Mouse (Mus musculus): Measurements from ENCODE around the gene Uqcr10.
"Not testable (repeated sequence)": the region's sequence is repeated elsewhere in the genome, so short reads cannot be mapped to it uniquely, and the experiment has no call there.

The Uqcr10 gene

DNA sequence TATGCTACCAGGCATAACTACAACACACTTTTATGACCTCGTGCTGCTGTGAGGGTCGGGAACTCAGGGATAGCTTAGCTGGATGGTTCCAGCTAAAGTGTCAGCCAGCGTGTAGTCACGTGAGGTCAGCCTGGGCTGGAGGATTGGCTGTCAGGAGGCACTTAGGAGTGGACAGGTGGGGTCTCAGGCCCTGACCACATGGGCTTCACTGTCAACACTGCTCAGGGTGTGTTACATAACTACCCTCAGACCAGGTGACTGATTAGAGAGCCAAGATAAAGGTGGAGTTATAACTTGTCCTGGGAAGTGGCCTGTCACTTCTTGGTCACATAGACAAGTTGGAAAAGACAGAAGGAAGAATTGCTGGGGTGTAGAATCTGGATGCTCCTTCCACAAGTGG lies 11.5 kb upstream of the Uqcr10 start:
- no peak for DNase-seq (ENCODE audit: low spot score)

DNA sequence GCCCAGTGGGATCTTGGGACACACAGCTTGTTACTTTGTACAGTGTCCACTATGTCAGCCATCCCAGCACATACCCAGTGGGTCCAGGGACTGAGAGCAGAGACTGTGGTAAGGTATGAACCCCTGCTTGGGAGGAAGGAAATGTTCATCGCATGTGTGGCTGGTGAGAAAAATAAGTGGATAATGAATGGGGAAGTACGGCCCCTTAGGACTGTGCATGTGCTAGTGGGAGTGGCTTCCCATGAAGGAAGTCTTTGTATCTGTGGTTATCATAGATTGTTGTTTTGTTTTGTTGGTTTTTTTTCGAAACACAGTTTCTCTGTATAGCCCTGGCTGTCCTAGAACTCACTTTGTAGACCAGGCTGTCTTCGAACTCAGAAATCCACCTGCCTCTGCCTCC lies 10.6 kb upstream of the Uqcr10 start:
- DNase-seq (ENCODE audit: low spot score), result no peak

GRCm38 (mm10) chr11:4712822-4713221 lies 8.7 kb upstream of the Uqcr10 start:
- no peak for DNase-seq (ENCODE audit: low spot score)

DNA sequence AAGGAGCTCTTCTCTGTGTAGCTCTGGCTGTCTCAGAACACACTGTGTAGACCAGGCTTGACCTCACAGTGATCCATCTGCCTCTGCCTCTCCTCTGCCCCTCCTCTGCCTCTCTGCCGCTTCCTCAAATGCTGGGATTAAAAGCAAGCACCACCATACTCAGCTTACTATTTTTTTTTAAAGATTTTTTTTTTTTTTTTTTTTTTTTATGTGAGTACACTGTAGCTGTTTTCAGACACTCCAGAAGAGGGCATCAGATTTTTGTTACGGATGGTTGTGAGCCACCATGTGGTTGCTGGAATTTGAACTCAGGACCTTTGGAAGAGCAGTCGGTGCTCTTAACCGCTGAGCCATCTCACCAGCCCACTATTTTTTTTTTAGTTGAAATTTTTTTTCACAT lies 6.0 kb upstream of the Uqcr10 start:
- DNase-seq (ENCODE audit: low spot score), result not testable (repeated sequence)

- no peak for DNase-seq (ENCODE audit: low spot score)
Observed at GRCm38 (mm10) chr11:4705178-4705577, 1.0 kb upstream of the Uqcr10 start.

DNA sequence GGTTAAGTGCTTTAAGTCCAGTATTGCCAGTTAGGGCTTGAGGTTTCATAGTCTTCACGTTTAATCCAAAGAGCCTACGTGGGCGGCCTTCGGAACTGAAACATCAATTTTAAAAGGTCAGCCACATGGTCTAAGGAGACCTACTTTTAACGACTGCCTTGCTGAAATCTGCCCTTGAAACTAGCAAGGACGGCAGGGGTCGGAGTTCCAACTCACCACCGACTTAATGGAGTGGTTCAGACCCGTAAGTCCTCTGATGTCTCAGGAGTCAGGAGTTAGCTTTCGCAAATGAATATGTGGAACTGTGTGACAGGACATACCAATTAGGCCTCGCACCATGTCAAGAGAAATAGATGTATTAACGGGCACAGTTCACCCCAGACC lies 462 bp downstream of the Uqcr10 start:
- DNase-seq (ENCODE audit: low spot score), result no peak

- no peak for DNase-seq (ENCODE audit: low spot score)
Observed at GRCm38 (mm10) chr11:4700726-4701125, 3.4 kb downstream of the Uqcr10 start.

DNA sequence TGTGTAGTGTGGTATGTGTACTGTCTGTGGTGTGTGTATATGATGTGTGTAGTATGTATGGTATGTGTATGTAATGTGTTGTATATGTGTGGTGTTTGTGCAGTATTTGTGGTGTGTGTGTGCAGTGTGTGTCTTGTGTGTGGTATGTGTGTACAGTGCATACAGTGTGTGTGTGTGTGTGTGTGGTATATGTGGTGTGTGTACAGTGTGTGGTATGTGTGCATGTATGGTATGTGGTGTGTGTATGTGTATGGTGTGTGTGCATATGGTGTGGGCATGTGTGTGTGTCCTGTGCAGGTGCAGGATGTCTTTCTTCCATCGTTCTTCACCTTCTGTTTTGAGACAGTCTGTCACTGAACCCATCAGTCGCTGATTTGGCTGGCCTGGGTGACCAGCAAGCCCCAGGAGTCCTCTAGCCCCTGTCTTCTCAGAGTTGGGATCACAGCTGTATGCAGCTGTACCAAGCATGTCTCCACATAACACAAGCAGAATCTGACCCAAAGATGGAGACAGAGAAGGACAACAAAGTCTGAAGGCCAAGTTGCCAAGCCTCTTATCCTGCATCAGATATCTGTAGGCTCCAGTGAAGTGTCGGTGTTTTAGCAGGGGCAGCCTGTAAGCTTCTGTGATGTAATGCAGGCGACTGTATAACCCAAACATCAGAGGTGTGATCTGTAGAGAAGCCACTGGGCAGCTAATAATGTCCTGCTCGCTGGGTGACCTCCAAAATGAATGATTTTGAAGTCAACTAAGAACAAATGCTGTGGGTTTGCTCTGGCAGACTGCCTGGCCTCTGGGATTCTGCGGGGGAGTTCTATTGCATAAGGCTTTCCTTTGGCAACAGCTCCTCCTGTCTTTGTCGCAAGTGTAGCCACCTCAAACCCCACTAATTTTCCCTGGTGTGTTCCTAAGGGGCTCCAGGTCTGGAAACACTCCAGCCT lies 6.8 kb downstream of the Uqcr10 start:
- DNase-seq (ENCODE audit: low spot score), result no peak

DNA sequence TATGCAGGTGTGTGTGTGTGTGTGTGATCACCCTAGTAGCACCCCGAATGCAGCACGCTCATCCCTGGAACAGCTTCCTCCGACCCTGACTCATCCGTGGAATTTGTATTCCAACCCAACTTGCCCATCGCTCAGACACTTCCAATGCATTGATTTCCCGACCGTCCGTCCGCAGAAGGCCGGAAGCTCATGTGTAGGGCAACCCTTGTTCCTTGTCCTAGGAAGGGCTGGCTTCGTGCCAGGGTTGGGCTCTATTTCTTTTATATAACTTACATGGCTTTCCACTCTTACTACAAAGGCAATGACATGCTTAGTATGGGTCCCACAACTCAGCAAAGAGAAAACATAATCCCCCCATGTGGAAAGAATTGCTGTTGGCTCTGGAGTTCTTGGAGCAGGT lies 12.0 kb downstream of the Uqcr10 start:
- DNase-seq (ENCODE audit: low spot score), result no peak

DNA sequence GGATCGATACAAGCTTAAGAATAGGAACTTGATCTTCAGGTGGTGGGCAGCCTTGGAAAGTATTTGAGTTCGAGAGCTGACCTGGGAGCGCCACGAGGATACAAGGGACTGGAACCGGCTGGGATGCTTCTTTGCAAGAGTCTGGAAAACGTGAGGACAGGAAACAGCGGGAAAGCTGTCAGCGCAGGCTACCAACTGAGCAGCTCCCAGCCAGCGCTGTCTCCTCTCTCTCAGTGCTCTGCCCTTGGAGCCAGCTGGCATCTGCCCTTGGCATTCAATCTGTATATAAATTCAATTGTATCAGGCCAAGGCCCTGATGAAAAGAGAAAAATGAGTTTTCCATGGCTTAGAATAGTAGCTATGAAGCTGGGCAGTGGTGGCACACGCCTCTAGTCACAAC lies 12.9 kb downstream of the Uqcr10 start:
- no peak for DNase-seq (ENCODE audit: low spot score)

DNA sequence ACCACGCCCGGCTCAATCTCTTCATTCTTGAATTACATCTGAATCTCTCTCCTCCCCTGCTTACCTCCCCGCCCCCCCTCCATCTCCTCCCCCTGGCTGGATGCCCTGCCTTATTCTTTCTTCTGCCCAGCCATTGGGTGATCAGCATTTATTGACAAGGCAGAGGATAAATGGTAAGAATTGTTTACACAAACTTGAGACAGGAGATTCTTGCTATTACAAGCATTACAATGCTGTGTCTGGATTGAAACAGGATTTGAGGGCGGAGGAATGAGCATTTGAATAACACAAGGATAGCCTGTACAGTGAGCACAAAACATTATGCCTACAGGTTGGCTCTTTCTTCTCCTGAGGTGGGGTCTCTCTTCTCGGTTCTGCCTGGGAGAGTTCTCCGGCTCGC lies 13.8 kb downstream of the Uqcr10 start:
- DNase-seq (ENCODE audit: low spot score), result no peak

DNA sequence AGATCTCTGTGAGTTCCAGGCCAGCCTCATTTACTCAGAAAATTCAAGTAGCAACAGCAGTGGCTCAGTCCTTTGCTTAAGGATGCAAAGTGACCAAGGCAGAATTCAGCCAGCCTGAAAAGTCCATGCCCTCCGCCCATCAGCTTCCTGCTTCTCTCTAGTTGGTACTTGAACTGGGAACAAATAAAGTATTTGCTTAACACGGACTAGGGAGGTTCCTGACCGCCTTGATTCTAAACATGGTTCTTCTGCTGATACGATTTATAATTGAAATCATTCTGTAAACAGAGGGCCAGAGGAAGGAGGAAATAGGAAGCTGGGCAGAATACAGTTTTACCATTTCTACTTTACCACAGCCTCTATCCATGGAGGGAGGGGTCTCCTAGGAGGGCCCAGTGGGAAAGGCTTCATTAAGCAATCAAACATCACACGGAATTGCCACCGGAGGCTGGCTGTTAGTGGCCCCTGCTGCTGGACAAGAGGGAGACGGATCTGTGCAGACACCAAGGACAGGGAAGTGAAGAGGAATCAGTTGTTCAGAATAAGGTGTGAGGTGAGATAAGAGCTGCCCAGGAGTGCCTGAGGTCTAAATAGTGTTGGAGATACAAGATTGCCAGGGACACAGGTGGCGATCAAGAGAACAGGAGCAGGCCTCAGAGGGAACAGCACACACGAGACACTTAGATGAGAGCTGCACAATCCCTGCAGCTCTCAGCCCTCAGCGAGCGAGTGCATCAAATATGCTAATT lies 15.3 kb downstream of the Uqcr10 start:
- DNase-seq (ENCODE audit: low spot score), result no peak

GRCm38 (mm10) chr11:4687874-4688273 lies 16.3 kb downstream of the Uqcr10 start:
- no peak for DNase-seq (ENCODE audit: low spot score)

- no peak for DNase-seq (ENCODE audit: low spot score)
Observed at GRCm38 (mm10) chr11:4687027-4687426, 17.1 kb downstream of the Uqcr10 start.

DNA sequence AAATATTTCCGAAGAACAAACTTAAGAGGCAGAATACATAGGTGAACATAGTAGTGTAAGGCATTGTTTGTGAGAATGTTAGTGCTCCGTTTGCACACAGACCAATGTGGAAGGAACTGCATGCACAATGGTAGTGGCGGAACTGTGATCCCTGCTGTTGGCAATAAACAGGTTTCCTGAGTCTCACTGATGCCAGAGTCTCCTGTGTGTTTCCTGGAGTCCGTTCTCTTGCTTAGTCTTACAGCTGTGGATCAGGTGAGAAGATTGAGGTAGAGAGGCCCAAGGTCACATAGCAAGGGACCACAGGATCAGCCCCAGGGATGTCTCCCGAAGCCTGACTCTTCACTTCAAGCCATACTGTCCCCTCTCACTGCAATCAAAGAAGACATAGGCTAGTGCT lies 18.6 kb downstream of the Uqcr10 start:
- DNase-seq (ENCODE audit: low spot score), result no peak

DNA sequence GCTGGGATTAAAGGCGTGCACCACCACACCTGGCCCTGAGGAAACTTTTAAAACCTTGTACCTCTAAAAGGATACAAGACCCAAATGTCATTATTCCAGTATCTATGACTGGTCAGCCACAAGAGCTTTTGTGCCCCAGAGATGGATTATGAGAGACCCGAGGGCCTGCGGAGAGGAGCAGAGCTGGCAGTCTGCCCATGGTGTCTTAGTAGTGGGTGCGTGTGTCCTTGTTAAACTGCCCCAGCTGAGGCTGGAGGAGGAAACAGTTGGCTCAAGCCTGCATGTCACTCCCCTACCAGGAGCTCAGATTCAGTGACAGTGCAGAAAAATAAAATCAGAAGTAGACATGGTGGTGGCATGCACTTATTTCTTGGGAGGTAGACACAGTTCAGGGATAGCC lies 19.1 kb downstream of the Uqcr10 start:
- no peak for DNase-seq (ENCODE audit: low spot score)

- no peak for DNase-seq (ENCODE audit: low spot score)
Observed at GRCm38 (mm10) chr11:4684186-4684585, 20.0 kb downstream of the Uqcr10 start.

- DNase-seq (ENCODE audit: low spot score), result no peak
Observed at GRCm38 (mm10) chr11:4683516-4683915, 20.6 kb downstream of the Uqcr10 start.

GRCm38 (mm10) chr11:4680126-4680525 lies 24.0 kb downstream of the Uqcr10 start:
- DNase-seq (ENCODE audit: low spot score), result no peak

DNA sequence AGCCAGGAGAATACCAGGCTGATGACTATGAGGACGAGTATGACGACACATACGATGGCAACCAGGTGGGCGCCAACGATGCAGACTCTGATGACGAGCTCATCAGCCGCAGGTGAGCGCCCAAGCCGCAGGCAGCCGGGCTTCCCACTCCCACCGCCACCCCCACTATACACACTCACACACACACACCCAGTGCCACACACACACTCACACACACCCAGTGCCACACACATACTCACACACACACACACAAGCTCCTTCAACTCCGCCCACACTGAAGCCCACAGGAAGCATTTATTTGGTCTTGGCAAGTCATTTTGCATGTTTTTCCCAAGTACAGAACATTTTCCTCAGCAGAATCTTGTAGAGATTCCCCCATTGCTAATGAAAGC lies 24.7 kb downstream of the Uqcr10 start:
- DNase-seq (ENCODE audit: low spot score), result no peak

- DNase-seq (ENCODE audit: low spot score), result no peak
Observed at GRCm38 (mm10) chr11:4678700-4679440, 25.3 kb downstream of the Uqcr10 start.

GRCm38 (mm10) chr11:4677250-4677872 lies 26.8 kb downstream of the Uqcr10 start:
- peak; percentile 85 for DNase-seq (ENCODE audit: low spot score)
